Mouse (Mus musculus) liver, embryonic 14.5 days (tissue): Measurements from ENCODE around the gene Gm49711.

Source experiments
- CTCF ChIP-seq: IDR thresholded peaks from 2 replicates; pipeline ENCODE4 v1.5.1; 2016; ENCODE audit warnings: antibody characterized with exemption, low read depth, control low read depth
- EP300 ChIP-seq: IDR thresholded peaks from 2 replicates; pipeline ENCODE4 v1.6.1; 2016; ENCODE audit warnings: antibody characterized with exemption, low read depth

DNA sequence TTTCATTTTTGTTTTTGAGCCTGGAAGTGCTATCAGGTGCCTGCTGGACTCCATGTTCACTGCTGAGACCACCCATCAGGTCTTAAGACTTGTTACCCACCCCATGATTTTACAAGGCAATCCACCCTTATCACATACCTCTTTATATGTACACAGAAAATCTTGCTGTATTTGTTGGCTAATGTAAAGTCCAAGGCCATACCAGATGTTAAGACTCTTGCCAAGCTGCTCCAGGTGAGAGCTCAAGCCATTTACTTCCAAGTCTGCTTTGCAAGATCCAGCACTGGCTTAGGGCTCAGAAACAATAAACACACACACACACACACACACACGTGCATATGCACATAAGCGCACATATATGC lies 90.2 kb downstream of the Gm49711 start:
- no peak for TF ChIP-seq CTCF
- TF ChIP-seq EP300: no peak
